Mouse (Mus musculus) midbrain, embryonic 10.5 days (tissue): Measurements from ENCODE around the gene Arid1b. TPM values are rescaled to one million over a fixed set of nuclear protein-coding genes. Genes with fewer than 3 reads are reported as not detected.

ENCODE experiments used
- DNase-seq: peaks from one replicate; pipeline ENCODE4 v3.0.0-alpha.2; 2017; ENCODE audit warnings: low spot score
- H3K27ac ChIP-seq: fragments of 300-500 bp; sonication (generic); replicated peaks from 2 replicates; pipeline ENCODE4 v1.5.1; 2016; ENCODE audit warnings: mild to moderate bottlenecking
- H3K27me3 ChIP-seq: fragments of 300-500 bp; sonication (generic); 2 replicates; pipeline ENCODE4 v1.6.1; 2016; ENCODE audit warnings: low read depth, mild to moderate bottlenecking; ENCODE audit not compliant: poor library complexity, severe bottlenecking
- H3K36me3 ChIP-seq: fragments of 300-500 bp; sonication (generic); 2 replicates; pipeline ENCODE4 v1.6.1; 2016; ENCODE audit warnings: mild to moderate bottlenecking, moderate library complexity
- H3K4me1 ChIP-seq: fragments of 300-500 bp; sonication (generic); 2 replicates; pipeline ENCODE4 v1.6.1; 2016
- H3K4me3 ChIP-seq: fragments of 300-500 bp; sonication (generic); 2 replicates; pipeline ENCODE4 v1.5.1; 2016; ENCODE audit warnings: mild to moderate bottlenecking, moderate library complexity
- H3K9me3 ChIP-seq: fragments of 300-500 bp; sonication (generic); replicated peaks from 2 replicates; pipeline ENCODE4 v1.6.1; 2016; ENCODE audit warnings: mild to moderate bottlenecking
- WGBS: fragments of 180-500 bp; shearing (Covaris S2); methylation state at CpG from one replicate; pipeline ENCODE4 v1.1.7; 2016; 5-methylcytosine and 5-hydroxymethylcytosine counted together
- polyA plus RNA-seq: library from polyadenylated mRNA; unstranded; fragments of >200 nt; fragmentation: Nextera tagmentation; extraction: Ambion mirVana; gene quantifications from 2 replicates; pipeline ENCODE4 v1.2.1, GENCODE M21; 2016

The Arid1b gene
- polyA plus RNA-seq, 1 experiment from 2014 or later, result 8.9 TPM

DNA sequence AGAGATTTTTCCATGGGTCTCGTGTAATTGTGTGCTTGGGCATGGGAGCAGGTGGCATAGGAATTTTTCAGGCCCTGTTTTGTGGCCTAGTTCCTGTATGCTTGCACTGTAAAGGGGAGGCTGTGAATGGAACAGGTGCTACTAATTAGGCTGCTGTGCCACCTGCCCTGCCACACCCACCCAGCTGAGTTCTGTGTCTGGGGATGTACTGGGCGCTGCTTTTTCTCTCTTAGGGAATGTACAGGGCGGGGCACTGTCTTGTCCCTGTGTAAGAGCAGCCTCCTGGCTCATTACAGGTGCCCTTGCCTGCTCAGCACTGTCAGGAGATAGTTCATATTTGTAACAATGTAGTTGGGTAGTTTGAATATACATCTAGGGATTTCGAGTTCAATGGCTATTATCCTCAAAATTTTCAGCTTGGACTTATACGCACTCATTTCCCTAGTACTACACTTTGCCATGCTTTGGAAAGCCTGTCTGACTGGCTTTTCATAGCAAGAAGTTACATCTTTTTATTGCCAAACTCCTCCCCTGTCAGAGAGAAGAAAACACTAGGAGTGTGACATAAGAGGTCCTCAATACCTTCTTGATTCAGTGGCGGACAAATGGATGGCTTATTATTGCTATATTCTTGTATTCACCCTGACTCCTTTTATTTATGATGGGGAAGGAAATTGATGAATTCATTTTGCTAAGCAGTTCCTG lies 149.8 kb downstream of the Arid1b start:
- H3K27ac ChIP-seq, result no peak overlapping the region
- H3K27me3 ChIP-seq, result no peaks in the 10 kb centered on the region
- WGBS, result 91% methylated on average over 6 of the region's 6 CpGs

DNA sequence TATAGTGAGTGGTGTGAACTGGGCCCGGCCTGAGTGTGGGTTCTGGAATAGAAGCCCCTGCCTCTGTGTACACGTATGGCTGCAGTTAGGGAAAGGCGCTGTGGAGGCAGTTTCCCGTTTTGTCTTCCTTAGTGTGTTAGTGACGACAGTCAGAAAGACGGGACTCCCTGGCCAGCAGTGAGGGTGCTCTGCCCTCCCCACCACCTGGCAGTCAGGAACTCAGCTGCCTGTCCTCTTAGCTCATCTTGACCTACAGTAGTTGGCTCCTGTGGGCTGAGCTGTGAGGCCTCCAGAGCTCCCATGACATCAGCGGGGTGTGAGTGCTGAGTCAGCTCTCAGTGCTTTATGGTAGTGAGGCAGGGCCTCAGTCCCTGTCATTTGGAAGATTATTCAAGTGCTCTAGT lies 156.5 kb downstream of the Arid1b start:
- 77% methylated on average over 7 of the region's 7 CpGs for WGBS
- H3K36me3 ChIP-seq, result no peaks in the 10 kb centered on the region
- no peak for DNase-seq
- peaks cover 23% of the 10 kb centered on the region for H3K4me1 ChIP-seq
- H3K27me3 ChIP-seq, result no peaks in the 10 kb centered on the region
- no peak overlapping the region for H3K27ac ChIP-seq
- H3K9me3 ChIP-seq, result no peaks in the 10 kb centered on the region
- no peak overlapping the region for H3K4me3 ChIP-seq

More for the DNA sequence above, 149.8 kb downstream of the Arid1b start:
- Histone ChIP-seq H3K4me1 (peaks cover 17% of the 10 kb centered on the region), H3K36me3 (no peaks in the 10 kb centered on the region), H3K4me3 (no peak overlapping the region), H3K9me3 (no peaks in the 10 kb centered on the region)
- DNase-seq, result no peak

DNA sequence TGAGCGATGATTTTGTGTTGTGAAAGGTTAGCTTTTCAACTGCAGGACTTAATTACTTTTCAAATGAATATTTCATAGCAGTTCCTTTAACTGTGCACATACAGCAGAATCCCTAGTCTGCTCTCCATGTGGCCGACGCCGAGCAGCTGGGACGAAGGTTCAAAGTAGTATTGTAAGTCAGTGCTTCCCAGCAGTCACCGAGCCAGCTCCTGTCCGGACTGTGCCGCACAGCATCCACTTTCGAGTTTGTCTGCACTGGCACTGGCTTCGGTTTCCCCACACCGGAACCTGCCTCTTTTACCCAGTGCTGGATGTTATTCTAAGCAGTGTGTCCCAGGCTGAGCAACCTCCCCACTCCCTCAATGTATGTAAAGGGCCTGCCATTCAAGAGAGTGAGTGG lies 157.7 kb downstream of the Arid1b start:
- no peaks in the 10 kb centered on the region for H3K36me3 ChIP-seq
- no peak overlapping the region for H3K4me3 ChIP-seq
- DNase-seq, result no peak
- H3K27me3 ChIP-seq, result no peaks in the 10 kb centered on the region
- 82% methylated on average over 11 of the region's 11 CpGs for WGBS
- H3K4me1 ChIP-seq, result peaks cover 27% of the 10 kb centered on the region
- H3K9me3 ChIP-seq, result no peaks in the 10 kb centered on the region
- no peak overlapping the region for H3K27ac ChIP-seq

DNA sequence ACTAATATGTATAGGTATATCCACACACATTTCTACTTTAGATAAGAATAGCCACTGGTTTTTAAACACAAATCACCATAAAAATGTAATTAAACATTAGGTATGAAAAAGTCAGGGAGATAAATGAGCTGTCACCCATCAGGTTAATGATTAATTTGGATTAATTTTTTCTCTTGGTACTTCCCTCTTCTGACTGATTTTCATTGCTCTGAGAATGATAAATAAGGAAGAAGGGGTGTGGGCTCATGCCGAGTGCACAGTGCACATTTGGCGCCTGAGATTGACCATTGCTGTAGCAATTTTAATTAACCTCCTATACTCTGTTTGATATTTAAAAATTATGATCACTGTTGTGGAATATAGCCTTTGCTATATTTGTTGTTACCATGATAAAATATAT lies 159.3 kb downstream of the Arid1b start:
- H3K27me3 ChIP-seq, result no peaks in the 10 kb centered on the region
- no peak overlapping the region for H3K4me3 ChIP-seq
- WGBS, result 96% methylated on average over 2 of the region's 2 CpGs
- no peaks in the 10 kb centered on the region for H3K9me3 ChIP-seq
- H3K27ac ChIP-seq, result no peak overlapping the region
- H3K4me1 ChIP-seq, result peaks cover 27% of the 10 kb centered on the region
- no peak for DNase-seq
- peaks cover 3% of the 10 kb centered on the region; the same call in 1 of the 2 replicates for H3K36me3 ChIP-seq

DNA sequence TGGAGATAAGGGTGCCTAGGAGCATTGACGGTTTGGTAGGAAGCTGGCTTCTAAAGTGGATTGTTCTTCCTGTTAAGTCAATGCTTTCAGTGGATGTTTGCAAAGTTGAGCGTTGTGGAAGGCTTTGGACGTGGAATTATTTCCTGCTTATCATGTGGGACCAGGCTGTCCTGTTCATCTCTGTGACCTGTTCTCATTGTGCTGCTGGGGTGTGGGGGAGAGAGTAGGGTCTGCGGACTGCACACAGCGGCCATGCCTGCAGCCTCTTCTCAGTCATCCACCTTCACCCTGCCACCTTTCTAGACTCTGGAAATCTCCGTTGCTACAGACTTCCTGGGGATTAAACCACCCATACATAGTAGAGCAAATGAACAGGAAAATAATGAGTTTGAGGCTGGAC lies 160.2 kb downstream of the Arid1b start:
- Histone ChIP-seq H3K4me3 (no peak overlapping the region), H3K4me1 (peaks cover 27% of the 10 kb centered on the region), H3K36me3 (peaks cover 3% of the 10 kb centered on the region; the same call in 1 of the 2 replicates), H3K9me3 (no peaks in the 10 kb centered on the region), H3K27ac (no peak overlapping the region), H3K27me3 (no peaks in the 10 kb centered on the region)
- WGBS, result 81% methylated on average over 6 of the region's 6 CpGs
- DNase-seq, result no peak

DNA sequence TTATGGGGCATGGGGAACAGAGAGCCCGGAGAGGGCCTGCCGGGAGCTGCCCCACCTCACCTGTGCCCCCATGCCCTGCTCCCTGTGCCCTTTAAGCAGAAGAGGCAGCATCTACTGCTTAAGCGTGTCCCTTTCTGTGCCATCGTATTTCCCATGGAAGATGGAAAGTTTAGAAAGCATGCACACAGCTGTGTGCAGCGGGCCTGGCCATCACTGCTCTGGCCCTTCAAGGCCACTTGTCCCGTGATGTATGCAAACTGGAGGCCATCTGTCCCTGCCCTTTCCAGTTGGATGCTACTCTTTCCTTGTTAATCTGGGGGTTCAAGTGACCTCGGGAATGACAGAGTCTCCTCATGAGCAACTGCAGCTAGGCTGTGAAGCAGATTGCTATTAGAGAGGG lies 163.5 kb downstream of the Arid1b start:
- no peak for DNase-seq
- WGBS, result 85% methylated on average over 7 of the region's 7 CpGs
- Histone ChIP-seq H3K4me1 (peaks cover 29% of the 10 kb centered on the region), H3K36me3 (peaks cover 10% of the 10 kb centered on the region), H3K27me3 (no peaks in the 10 kb centered on the region), H3K9me3 (no peaks in the 10 kb centered on the region), H3K4me3 (no peak overlapping the region), H3K27ac (no peak overlapping the region)

DNA sequence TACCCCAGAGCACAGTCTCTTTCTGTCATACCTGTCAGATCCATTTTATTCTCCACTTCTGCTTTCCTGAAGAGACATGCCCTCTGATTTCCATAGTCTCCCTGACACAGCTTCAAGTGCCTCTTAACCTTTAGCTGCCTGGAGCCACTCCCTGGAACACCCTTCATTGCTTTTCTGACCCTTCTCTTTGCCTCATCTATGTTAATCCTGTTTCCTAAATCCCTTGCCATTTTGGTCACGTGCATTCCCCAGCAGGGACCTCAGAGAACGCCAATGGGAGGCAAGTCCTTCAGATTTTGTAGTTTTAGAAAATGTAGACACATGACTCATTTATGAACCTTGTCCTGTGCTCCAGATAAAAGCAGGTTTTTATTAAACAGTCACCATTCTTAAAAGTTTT lies 168.4 kb downstream of the Arid1b start:
- 22% methylated on average over 2 of the region's 2 CpGs for WGBS

DNA sequence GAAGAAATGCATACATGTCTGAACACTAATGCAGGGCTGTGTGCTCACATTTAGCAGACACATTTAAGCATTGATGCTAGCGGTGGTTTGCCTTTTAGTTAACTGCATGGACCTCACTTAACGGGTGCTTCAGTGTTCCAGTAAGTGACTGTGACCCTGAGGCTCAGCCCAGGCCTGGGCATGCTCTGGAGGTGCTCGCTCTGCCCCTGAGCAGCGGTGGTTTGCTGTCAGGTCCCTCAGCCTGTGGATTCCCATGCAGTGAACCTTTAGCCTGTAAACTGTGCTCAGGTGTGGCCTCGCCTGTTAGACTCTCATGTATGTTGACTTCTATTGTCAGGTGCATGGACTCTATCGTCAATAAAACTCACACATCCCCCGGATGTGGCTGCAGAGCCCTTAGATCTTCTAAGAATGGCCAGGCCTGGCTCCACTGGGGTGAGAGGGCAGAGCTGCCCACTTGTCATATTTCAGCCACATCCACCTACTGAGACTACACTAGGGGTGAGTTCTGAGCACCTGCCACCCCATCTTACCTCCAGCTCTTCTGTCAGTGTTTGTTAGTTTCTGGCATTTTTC lies 169.2 kb downstream of the Arid1b start:
- WGBS, result 88% methylated on average over 7 of the region's 7 CpGs
- Histone ChIP-seq H3K4me1 (peaks cover 45% of the 10 kb centered on the region), H3K4me3 (no peak overlapping the region), H3K27ac (no peak overlapping the region), H3K27me3 (no peaks in the 10 kb centered on the region), H3K36me3 (peaks cover 8% of the 10 kb centered on the region), H3K9me3 (no peaks in the 10 kb centered on the region)
- DNase-seq, result no peak

More for the DNA sequence above, 168.4 kb downstream of the Arid1b start:
- no peak overlapping the region for H3K27ac ChIP-seq
- H3K4me1 ChIP-seq, result peaks cover 45% of the 10 kb centered on the region
- no peaks in the 10 kb centered on the region for H3K9me3 ChIP-seq
- H3K27me3 ChIP-seq, result no peaks in the 10 kb centered on the region
- H3K4me3 ChIP-seq, result no peak overlapping the region
- H3K36me3 ChIP-seq, result peaks cover 10% of the 10 kb centered on the region
- DNase-seq, result no peak

DNA sequence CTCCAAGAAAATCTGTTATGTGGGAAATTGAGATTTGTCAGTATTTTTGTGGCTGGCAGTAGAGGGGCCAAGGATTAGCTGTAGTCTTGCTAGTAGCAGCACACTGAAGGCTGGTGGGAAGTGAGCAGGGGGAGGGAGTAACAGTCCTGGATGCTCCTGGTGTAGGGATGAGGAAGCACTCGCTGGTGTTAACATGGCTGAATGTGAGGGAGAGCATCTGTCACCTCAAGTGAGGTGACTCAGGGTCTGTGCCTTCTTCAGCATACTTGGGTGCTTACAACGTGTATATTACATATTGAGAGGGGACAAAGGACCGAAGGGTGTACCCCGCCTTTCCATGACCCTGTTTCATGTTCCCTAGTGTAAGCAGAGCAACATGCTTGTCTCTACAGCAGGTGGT lies 170.7 kb downstream of the Arid1b start:
- no peaks in the 10 kb centered on the region for H3K9me3 ChIP-seq
- WGBS, result 88% methylated on average over 4 of the region's 4 CpGs
- peaks cover 7% of the 10 kb centered on the region for H3K36me3 ChIP-seq
- H3K4me3 ChIP-seq, result no peak overlapping the region
- DNase-seq, result no peak
- no peak overlapping the region for H3K27ac ChIP-seq
- H3K27me3 ChIP-seq, result no peaks in the 10 kb centered on the region
- H3K4me1 ChIP-seq, result peaks cover 48% of the 10 kb centered on the region

DNA sequence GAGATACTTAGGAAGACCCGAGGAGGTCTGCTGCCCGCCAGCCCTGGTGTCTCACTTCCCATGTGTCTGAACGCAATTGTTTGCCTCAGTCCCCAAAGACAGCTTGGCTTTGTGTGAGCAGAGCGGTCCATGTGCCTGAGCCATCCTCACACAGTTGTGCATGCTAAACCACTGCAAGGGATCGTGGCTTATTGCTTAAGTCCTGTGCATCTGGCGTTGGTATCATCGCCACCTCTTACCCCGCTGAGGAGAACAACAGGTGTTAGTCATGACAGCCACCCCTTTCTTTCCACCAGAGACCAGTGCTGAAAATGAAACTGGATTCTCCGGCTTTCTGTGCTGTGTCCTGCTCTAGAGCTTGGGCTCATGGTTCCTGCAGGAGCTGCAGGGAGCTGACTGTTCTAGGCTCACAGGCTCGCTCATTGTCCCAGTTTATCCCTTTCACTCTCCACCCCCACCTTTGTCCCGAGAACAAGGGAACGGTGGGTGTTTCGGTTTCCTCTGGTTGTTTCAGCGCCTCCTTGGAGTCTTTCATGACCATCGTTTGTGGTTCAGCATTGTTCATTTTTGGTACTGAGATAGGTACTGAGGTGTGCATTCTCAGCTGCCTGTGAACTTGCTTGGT lies 171.2 kb downstream of the Arid1b start:
- 66% methylated on average over 15 of the region's 15 CpGs for WGBS
- Histone ChIP-seq H3K27ac (no peak overlapping the region), H3K27me3 (no peaks in the 10 kb centered on the region)

DNA sequence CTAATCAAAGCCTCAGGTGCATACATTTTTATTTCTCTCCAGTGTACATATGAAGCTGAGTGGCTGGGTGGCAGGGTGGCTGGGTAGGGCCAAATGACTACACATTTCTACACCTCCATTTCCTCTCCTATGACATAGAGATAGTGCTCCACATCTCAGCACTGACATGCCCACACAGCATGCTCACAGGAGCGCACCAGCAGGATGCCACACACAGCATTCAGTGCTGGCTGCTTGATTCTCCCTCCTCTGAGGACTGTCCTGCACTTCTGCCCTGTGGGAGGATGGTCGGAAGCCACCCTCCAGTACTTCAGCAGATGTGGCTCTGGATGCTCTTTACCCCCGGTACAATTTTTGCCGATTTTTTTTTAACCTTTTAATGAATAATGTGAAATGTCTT lies 172.0 kb downstream of the Arid1b start:
- Histone ChIP-seq H3K36me3 (no peaks in the 10 kb centered on the region), H3K4me1 (peaks cover 48% of the 10 kb centered on the region), H3K27me3 (no peaks in the 10 kb centered on the region), H3K4me3 (no peak overlapping the region), H3K9me3 (no peaks in the 10 kb centered on the region), H3K27ac (no peak overlapping the region)
- no peak for DNase-seq
- 86% methylated on average over 4 of the region's 4 CpGs for WGBS

More for the DNA sequence above, 171.2 kb downstream of the Arid1b start:
- Histone ChIP-seq H3K36me3 (peaks cover 1% of the 10 kb centered on the region), H3K4me3 (no peak overlapping the region), H3K4me1 (peaks cover 48% of the 10 kb centered on the region), H3K9me3 (no peaks in the 10 kb centered on the region)
- DNase-seq, result no peak

DNA sequence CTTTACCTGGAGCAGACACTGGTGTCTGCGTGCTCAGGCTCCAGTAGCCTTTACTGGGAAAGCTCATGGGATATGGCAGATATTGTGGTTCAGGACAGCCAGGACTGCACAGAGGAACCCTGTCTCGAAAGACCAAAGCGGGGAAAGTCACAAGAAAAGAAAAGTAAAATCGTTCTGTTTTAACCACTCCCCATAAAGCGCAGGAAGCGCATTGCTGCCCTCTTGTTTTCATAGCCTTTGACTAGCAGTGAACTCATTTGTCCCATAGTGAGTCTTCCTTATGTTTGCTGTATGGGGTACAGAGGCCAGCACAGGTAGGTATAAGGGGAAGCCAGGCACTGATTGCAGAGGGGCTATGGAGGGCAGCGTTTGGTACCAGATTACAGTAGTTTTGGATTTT lies 173.9 kb downstream of the Arid1b start:
- 87% methylated on average over 7 of the region's 7 CpGs for WGBS

DNA sequence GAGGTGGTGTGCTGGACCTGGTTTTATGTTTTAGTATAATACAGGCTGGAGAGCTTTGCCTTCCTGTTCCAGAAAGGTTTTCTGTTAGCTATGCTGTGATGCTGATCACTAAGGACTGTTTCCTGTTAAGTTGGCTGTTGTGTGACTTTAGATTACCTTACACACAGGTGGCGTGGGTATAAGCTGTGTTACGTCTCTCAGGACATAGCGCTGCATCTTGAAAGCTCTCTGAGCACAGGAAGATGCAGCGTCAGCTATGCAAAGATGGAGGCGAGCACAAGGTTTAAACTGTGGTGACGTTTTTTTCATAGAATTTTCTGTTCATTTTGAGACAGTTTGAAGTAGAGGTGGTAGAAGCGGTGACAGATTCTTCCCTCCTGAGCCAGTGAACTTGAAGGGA lies 174.5 kb downstream of the Arid1b start:
- DNase-seq, result no peak
- no peaks in the 10 kb centered on the region for H3K36me3 ChIP-seq

More for the DNA sequence above, 173.9 kb downstream of the Arid1b start:
- H3K27ac ChIP-seq, result no peak overlapping the region
- no peaks in the 10 kb centered on the region for H3K27me3 ChIP-seq
- H3K36me3 ChIP-seq, result no peaks in the 10 kb centered on the region
- H3K4me1 ChIP-seq, result peaks cover 40% of the 10 kb centered on the region
- no peaks in the 10 kb centered on the region for H3K9me3 ChIP-seq
- no peak overlapping the region for H3K4me3 ChIP-seq
- DNase-seq, result no peak

More for the DNA sequence above, 174.5 kb downstream of the Arid1b start:
- 88% methylated on average over 7 of the region's 7 CpGs for WGBS
- Histone ChIP-seq H3K4me1 (peaks cover 37% of the 10 kb centered on the region), H3K27ac (no peak overlapping the region), H3K27me3 (no peaks in the 10 kb centered on the region), H3K4me3 (no peak overlapping the region), H3K9me3 (no peaks in the 10 kb centered on the region)
